9 mouse cellular contexts compared by ENCODE assay signal in genomic region chr13:52828946-52829523, GRCm38 (mm10).
DNase-seq lines count a peak whose midpoint lies in the region; ATAC-seq lines count a peak whose summit lies in the region.
"Had no signal": no experiment of that assay in that cellular context is flagged by ENCODE, and none has a peak within 500 bp of the region (broad histone marks: within the 10 kb centered on the region; RNA-seq: fewer than 3 reads in every experiment).

No protein-coding gene starts in this region.

- no peak overlapping the region for H3K4me3 ChIP-seq in lung, embryonic 15.5 days
- no peak overlapping the region for H3K4me3 ChIP-seq in midbrain, embryonic 15.5 days
- H3K4me3 ChIP-seq: heart, adult 2 months had no signal

- no peaks in the 10 kb centered on the region for H3K9me3 ChIP-seq in lung, embryonic 15.5 days
- no peaks in the 10 kb centered on the region for H3K9me3 ChIP-seq in midbrain, embryonic 15.5 days

- H3K4me1 ChIP-seq in lung, embryonic 15.5 days = peaks cover 56% of the 10 kb centered on the region
- no peaks in the 10 kb centered on the region for H3K4me1 ChIP-seq in midbrain, embryonic 15.5 days

- H3K27me3 ChIP-seq in lung, embryonic 15.5 days = no peaks in the 10 kb centered on the region
- no peaks in the 10 kb centered on the region for H3K27me3 ChIP-seq in midbrain, embryonic 15.5 days (replicated peaks)

- peak; percentile 26 to 38 for DNase-seq in spleen, postnatal 10 days (ENCODE audit: low spot score in 2 of 2)
- DNase-seq in spleen, postnatal 14 days (ENCODE audit: low spot score in 2 of 2) = no peak
- peak; percentile 46 for DNase-seq in thymus, postnatal 14 days
- DNase-seq in layer of hippocampus, adult 8-10 months (ENCODE audit: low spot score in 2 of 2) = no peak
- no peak for DNase-seq in kidney, postnatal 14 days

- peak overlapping the region; percentile 2; the same call in 1 of the 2 replicates for H3K27ac ChIP-seq in lung, embryonic 15.5 days
- H3K27ac ChIP-seq in midbrain, embryonic 15.5 days = no peak overlapping the region
- H3K27ac ChIP-seq: heart, adult 2 months had no signal

- no peak overlapping the region for H3K4me2 ChIP-seq in lung, embryonic 15.5 days
- no peak overlapping the region for H3K4me2 ChIP-seq in midbrain, embryonic 15.5 days

- 48% methylated on average over 12 of the region's 12 CpGs for WGBS in lung, embryonic 15.5 days
- WGBS in midbrain, embryonic 15.5 days = 80% methylated on average over 12 of the region's 12 CpGs

- no peaks in the 10 kb centered on the region for H3K36me3 ChIP-seq in lung, embryonic 15.5 days
- H3K36me3 ChIP-seq in midbrain, embryonic 15.5 days (replicated peaks) = no peaks in the 10 kb centered on the region

- no peak overlapping the region for H3K9ac ChIP-seq in lung, embryonic 15.5 days
- H3K9ac ChIP-seq in midbrain, embryonic 15.5 days = no peak overlapping the region

- peak; percentile 58 for ATAC-seq in erythroid progenitor cell, adult 5-6 weeks (replicated peaks; ENCODE audit: low FRiP score, poor library complexity, severe bottlenecking)
- ATAC-seq in lung, embryonic 15.5 days (ENCODE audit: borderline replicate concordance, extremely low read depth, low FRiP score, low TSS enrichment) = 0 out of 2 replicates have a peak, but pooled peaks have one; percentile 19
- ATAC-seq in midbrain, embryonic 15.5 days (replicated peaks) = no peak

Comparison
In these comparisons a context has a peak if more than half of its experiments do, and no peak if none do; other contexts are left out.
1. DNase-seq: peak in spleen, postnatal 10 days (2 of 2) and thymus, postnatal 14 days (single experiment); none in spleen, postnatal 14 days (0 of 2), layer of hippocampus, adult 8-10 months (0 of 2) and kidney, postnatal 14 days (single experiment).